28 mouse cellular contexts compared by ENCODE assay signal in genomic region chr4:48086609-48087008, GRCm38 (mm10). TPM values are rescaled to one million over a fixed set of nuclear protein-coding genes. Genes with fewer than 3 reads are reported as not detected.
A peak's percentile ranks its signal among the peaks of the same experiment; 100 is the strongest.
DNase-seq lines count a peak whose midpoint lies in the region; ATAC-seq and TF ChIP-seq lines count a peak whose summit lies in the region.
"Had no signal": no experiment of that assay in that cellular context is flagged by ENCODE, and none has a peak within 500 bp of the region (broad histone marks: within the 10 kb centered on the region; RNA-seq: fewer than 3 reads in every experiment).

No protein-coding gene starts in this region.

- peaks cover 0 to 11% of the 10 kb centered on the region in 2 experiments; a peak in 2 of 4 replicates for H3K4me1 ChIP-seq in MEL (ENCODE audit: control insufficient read depth in 1 of 2, insufficient read depth in 2 of 2, low read length in 2 of 2)
- H3K4me1 ChIP-seq in liver, embryonic 16.5 days (ENCODE audit: control insufficient read depth, low read depth, low read length): peaks cover 8% of the 10 kb centered on the region
- H3K4me1 ChIP-seq: forebrain, embryonic 10.5 days; heart, embryonic 13.5 days; limb, embryonic 12.5 days; midbrain, embryonic 10.5 days had no signal

- peak; percentile 95 for ATAC-seq in liver, embryonic 16.5 days (ENCODE audit: low read depth)
- ATAC-seq: activated CD4-positive, CD25-positive, alpha-beta regulatory T cell, adult 4 months; forebrain, embryonic 16.5 days; midbrain, embryonic 16.5 days had no signal

- no peak overlapping the region for H3K4me2 ChIP-seq in liver, embryonic 16.5 days (ENCODE audit: low read depth, low read length)
- H3K4me2 ChIP-seq: heart, embryonic 13.5 days; hindbrain, embryonic 14.5 days; limb, embryonic 12.5 days; lung, embryonic 14.5 days had no signal

- no peak overlapping the region for H3K27ac ChIP-seq in MEL (ENCODE audit: control insufficient read depth, low read depth, low read length)
- no peak overlapping the region for H3K27ac ChIP-seq in liver, embryonic 16.5 days (ENCODE audit: low read length)
- H3K27ac ChIP-seq: forebrain, embryonic 10.5 days; heart, adult 2 months; heart, embryonic 13.5 days; hindbrain, embryonic 14.5 days; limb, embryonic 12.5 days; midbrain, embryonic 10.5 days had no signal

- peak; percentile 56 for DNase-seq in MEL (ENCODE audit: low read depth, low spot score)
- DNase-seq in c-Kit-negative CD71-positive TER-119-positive erythroid progenitor cells, embryonic 14.5 days (ENCODE audit: low read depth, low spot score): peak; percentile 13
- DNase-seq in liver: peak; percentile 64
- no peak for DNase-seq in kidney, postnatal 36 days
- DNase-seq in right cerebral cortex, adult 18-20 months: no peak
- no peak for DNase-seq in natural killer cell, adult 2 months (ENCODE audit: low spot score in 2 of 2)
- DNase-seq: adrenal gland, adult 8-10 months; cerebellum, adult 8-10 months; gastrocnemius, postnatal 14 days; heart, adult 2 months; heart, postnatal 14 days; kidney, adult 8-10 months; kidney, postnatal 10 days; lung, embryonic 14.5 days; lung, postnatal 4 days; right cerebral cortex, postnatal 25 days; thymus, adult 2 months had no signal

- no peak for TF ChIP-seq POLR2A in MEL (IDR thresholded peaks at IDR 0.05; ENCODE audit: control insufficient read depth in 1 of 2, insufficient read depth in 1 of 2, low read depth in 1 of 2, low read length in 2 of 2, poor library complexity in 1 of 2)

- H3K4me3 ChIP-seq in MEL (ENCODE audit: control insufficient read depth in 1 of 2, insufficient read depth in 1 of 2, low read depth in 2 of 2, low read length in 2 of 2): no peak overlapping the region
- no peak overlapping the region for H3K4me3 ChIP-seq in liver, embryonic 16.5 days (ENCODE audit: low read depth, low read length)
- H3K4me3 ChIP-seq: forebrain, embryonic 10.5 days; heart, adult 2 months; heart, embryonic 13.5 days; limb, embryonic 12.5 days; midbrain, embryonic 10.5 days; myocyte had no signal

- no peak for TF ChIP-seq RAD21 in MEL (IDR thresholded peaks at IDR 0.05; ENCODE audit: low read depth, low read length)

- H3K9me3 ChIP-seq in MEL (replicated peaks; ENCODE audit: insufficient read depth, low read length): no peaks in the 10 kb centered on the region
- H3K9me3 ChIP-seq in liver, embryonic 16.5 days (replicated peaks; ENCODE audit: control insufficient read depth, low read length): no peaks in the 10 kb centered on the region
- H3K9me3 ChIP-seq: forebrain, embryonic 10.5 days; heart, embryonic 13.5 days; limb, embryonic 12.5 days; midbrain, embryonic 10.5 days had no signal

- peaks cover 0 to 6% of the 10 kb centered on the region in 2 experiments; a peak in 2 of 4 replicates for H3K36me3 ChIP-seq in MEL (ENCODE audit: control insufficient read depth in 1 of 2, insufficient read depth in 2 of 2, low read length in 2 of 2)
- H3K36me3 ChIP-seq in liver, embryonic 16.5 days (ENCODE audit: control insufficient read depth, insufficient read depth): no peaks in the 10 kb centered on the region
- H3K36me3 ChIP-seq: forebrain, embryonic 10.5 days; heart, embryonic 13.5 days; limb, embryonic 12.5 days had no signal

- 41% methylated on average over 6 of the region's 6 CpGs for WGBS in liver, embryonic 16.5 days (ENCODE audit: insufficient replicate concordance)

- H3K27me3 ChIP-seq in MEL (ENCODE audit: control insufficient read depth in 1 of 2, insufficient read depth in 2 of 2, low read length in 2 of 2): no peaks in the 10 kb centered on the region; a peak in 1 of 4 replicates
- no peaks in the 10 kb centered on the region for H3K27me3 ChIP-seq in liver, embryonic 16.5 days (ENCODE audit: control insufficient read depth, insufficient read depth, low read depth, low read length)
- H3K27me3 ChIP-seq: limb, embryonic 12.5 days had no signal

- no peak for TF ChIP-seq CTCF in MEL (IDR thresholded peaks at IDR 0.05 in 2 of 3, conservative IDR thresholded peaks at IDR 0.05 in 1 of 3; ENCODE audit: control insufficient read depth in 1 of 3, insufficient read depth in 1 of 3, low read depth in 2 of 3, low read length in 3 of 3, poor library complexity in 1 of 3, severe bottlenecking in 1 of 3)

- H3K9ac ChIP-seq in MEL (ENCODE audit: control insufficient read depth, low read depth, low read length, poor library complexity, severe bottlenecking): no peak overlapping the region
- H3K9ac ChIP-seq in liver, embryonic 16.5 days (ENCODE audit: low read depth, low read length): no peak overlapping the region
- H3K9ac ChIP-seq: heart, embryonic 13.5 days; hindbrain, embryonic 14.5 days; limb, embryonic 12.5 days; lung, embryonic 14.5 days had no signal

- TF ChIP-seq EP300 in MEL (IDR thresholded peaks at IDR 0.05; ENCODE audit: low read depth in 1 of 2, low read length in 2 of 2): peak; percentile 46 to 66; a peak in 3 of 4 replicates

- no peaks in the 10 kb centered on the region for H3K79me2 ChIP-seq in MEL (ENCODE audit: control insufficient read depth, insufficient read depth, low read length, poor library complexity)

TF ChIP-seq in MEL, 35 proteins besides CTCF, POLR2A, EP300 and RAD21:
- peak; percentile 67 for TF ChIP-seq TCF12 (IDR thresholded peaks at IDR 0.05; ENCODE audit: low read depth, low read length)
- peak; percentile 67 for TF ChIP-seq GATA1 (IDR thresholded peaks at IDR 0.05; ENCODE audit: low read depth, low read length)
- no peak for TF ChIP-seq POLR2AphosphoS5 (IDR thresholded peaks at IDR 0.05; ENCODE audit: borderline replicate concordance, low read depth, low read length)
- peak; percentile 40; the same call in 1 of the 2 replicates for TF ChIP-seq TAL1 (IDR thresholded peaks at IDR 0.05; ENCODE audit: low read length)

RNA-seq across cellular contexts. Expression of gene Stx17, which starts 38.1 kb away (rescaled TPM):
- 10.4 and 10.5 TPM in 2 replicates for total RNA-seq in MEL (2012; rRNA removed)
- 10 to 100 TPM; 10.4 to 55.1 TPM for polyA plus RNA-seq in MEL (2012; ENCODE audit: insufficient read depth in 1 of 2, insufficient read length in 2 of 2, low read depth in 1 of 2, low replicate concordance in 2 of 2, missing spikeins in 1 of 2)
- polyA plus RNA-seq in liver, embryonic 16.5 days (2015; fragmentation: Nextera tagmentation; extraction: Ambion mirVana): 14.5 and 15.9 TPM in 2 replicates

RNA-seq across cellular contexts. Expression of gene Nr4a3, which starts 41.7 kb away (rescaled TPM):
- 0.03 TPM in 1 of 2 replicates, not detected in the other for total RNA-seq in MEL (2012; rRNA removed)
- polyA plus RNA-seq in MEL (2012; ENCODE audit: insufficient read depth in 1 of 2, insufficient read length in 2 of 2, low read depth in 1 of 2, low replicate concordance in 2 of 2, missing spikeins in 1 of 2): under 1 TPM in 1 of 2 experiments, not detected in 1; 0.17 TPM
- not detected in 2 replicates for polyA plus RNA-seq in liver, embryonic 16.5 days (2015; fragmentation: Nextera tagmentation; extraction: Ambion mirVana)
- polyA plus RNA-seq: intestine, embryonic 14.5 days had no signal

Comparison
In these comparisons a context has a peak if more than half of its experiments do, and no peak if none do; other contexts are left out.
1. DNase-seq: peak in MEL (single experiment), c-Kit-negative CD71-positive TER-119-positive erythroid progenitor cells, embryonic 14.5 days (single experiment) and liver (single experiment); none in kidney, postnatal 36 days (0 of 2), right cerebral cortex, adult 18-20 months (single experiment) and natural killer cell, adult 2 months (0 of 2).